ENCODE assay signal across 9 mouse cellular contexts in the genomic region with DNA sequence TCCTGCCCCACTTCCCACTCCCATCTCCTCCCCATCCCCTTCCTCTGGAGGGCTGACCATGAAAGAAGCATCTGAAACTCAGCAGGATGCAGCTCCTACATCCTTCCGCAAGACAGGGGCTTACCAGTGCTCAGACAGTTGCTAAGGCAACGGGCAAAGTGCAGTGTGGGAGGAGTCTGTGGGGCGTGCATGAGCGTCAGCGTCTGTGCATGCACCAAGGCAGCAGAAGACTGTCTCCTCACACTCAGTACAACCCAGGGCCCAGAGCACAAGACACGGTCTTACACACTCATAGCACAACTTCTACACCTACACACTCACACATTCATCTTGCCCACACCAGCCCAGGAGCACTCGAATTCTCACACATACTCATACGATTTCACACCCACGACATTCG.
DNase-seq lines count a peak whose midpoint lies in the region; ATAC-seq lines count a peak whose summit lies in the region.
"Had no signal": no experiment of that assay in that cellular context is flagged by ENCODE, and none has a peak within 500 bp of the region (broad histone marks: within the 10 kb centered on the region; RNA-seq: fewer than 3 reads in every experiment).

No protein-coding gene starts in this region.

- peak overlapping the region; percentile 31 for H3K4me2 ChIP-seq in hindbrain, embryonic 15.5 days
- H3K4me2 ChIP-seq in neural tube, embryonic 11.5 days (ENCODE audit: low read depth), result no peak overlapping the region

- H3K27me3 ChIP-seq in hindbrain, embryonic 15.5 days, result no peaks in the 10 kb centered on the region
- H3K27me3 ChIP-seq in neural tube, embryonic 11.5 days (ENCODE audit: control insufficient read depth, insufficient read depth, low read length), result no peaks in the 10 kb centered on the region

- H3K36me3 ChIP-seq in hindbrain, embryonic 15.5 days, result no peaks in the 10 kb centered on the region
- H3K36me3 ChIP-seq in neural tube, embryonic 11.5 days (ENCODE audit: control insufficient read depth, insufficient read depth, low read length), result no peaks in the 10 kb centered on the region
- H3K36me3 ChIP-seq: G1E had no signal

- no peak overlapping the region for H3K9ac ChIP-seq in hindbrain, embryonic 15.5 days
- H3K9ac ChIP-seq in neural tube, embryonic 11.5 days (ENCODE audit: low read length), result no peak overlapping the region; the same call in 1 of the 2 replicates

- no peaks in the 10 kb centered on the region for H3K9me3 ChIP-seq in hindbrain, embryonic 15.5 days
- H3K9me3 ChIP-seq in neural tube, embryonic 11.5 days (ENCODE audit: control insufficient read depth, low read length), result no peaks in the 10 kb centered on the region

- intact Hi-C loops in left cerebral cortex, postnatal 14 days (cut with DNase I), result no loop called here

- DNase-seq in left cerebral cortex, adult 18-20 months (ENCODE audit: low spot score in 2 of 2), result peak; percentile 38 to 67
- no peak for DNase-seq in left cerebral cortex, adult 11 months (ENCODE audit: low spot score)
- DNase-seq in embryo, embryonic 11 days, result peak; percentile 87
- peak; percentile 61 to 73 for DNase-seq in left cerebral cortex, postnatal 14 days (ENCODE audit: low spot score in 2 of 2)
- DNase-seq in neural tube, embryonic 11.5 days (ENCODE audit: low spot score), result peak; percentile 75
- no peak for DNase-seq in Muller cell, postnatal 12 days (ENCODE audit: inconsistent ontology term)
- no peak for DNase-seq in urinary bladder, postnatal 14 days (ENCODE audit: low spot score)

- H3K27ac ChIP-seq in hindbrain, embryonic 15.5 days (replicated peaks), result peak overlapping the region; percentile 64
- no peak overlapping the region for H3K27ac ChIP-seq in neural tube, embryonic 11.5 days (ENCODE audit: low read depth, low read length)

- ATAC-seq in hindbrain, embryonic 15.5 days (ENCODE audit: low FRiP score, low read depth), result peak; percentile 93
- peak; percentile 86 for ATAC-seq in neural tube, embryonic 11.5 days (ENCODE audit: insufficient read depth, low FRiP score, low TSS enrichment)

- H3K4me1 ChIP-seq in hindbrain, embryonic 15.5 days (replicated peaks), result peaks cover 35% of the 10 kb centered on the region
- H3K4me1 ChIP-seq in neural tube, embryonic 11.5 days (ENCODE audit: control insufficient read depth, insufficient read depth, low read length), result peaks cover 21% of the 10 kb centered on the region

- H3K4me3 ChIP-seq in hindbrain, embryonic 15.5 days, result no peak overlapping the region
- no peak overlapping the region for H3K4me3 ChIP-seq in neural tube, embryonic 11.5 days (ENCODE audit: low read depth, low read length)

- 29% methylated on average over 10 of the region's 10 CpGs for WGBS in hindbrain, embryonic 15.5 days
- 40% methylated on average over 10 of the region's 10 CpGs for whole genome bisulfite sequencing in neural tube, embryonic 11.5 days

Comparison
In these comparisons a context has a peak if more than half of its experiments do, and no peak if none do; other contexts are left out.
1. DNase-seq: peak in left cerebral cortex, adult 18-20 months (2 of 2), embryo, embryonic 11 days (single experiment), left cerebral cortex, postnatal 14 days (2 of 2) and neural tube, embryonic 11.5 days (single experiment); none in left cerebral cortex, adult 11 months (single experiment), Muller cell, postnatal 12 days (single experiment) and urinary bladder, postnatal 14 days (single experiment).